Mouse (Mus musculus) left cerebral cortex, postnatal 25 days (tissue): ENCODE measurements at regions not wholly inside any gene's neighbourhood (a gene's known extent, or its start where the extent isn't known, plus 50 kb on each side); places are given as distances from the start of the nearest gene placed in this dataset.
"Not testable (repeated sequence)": the region's sequence is repeated elsewhere in the genome, so short reads cannot be mapped to it uniquely, and the experiment has no call there.

Experiments
- DNase-seq, 2 experiments: peaks; one replicate each; pipeline ENCODE4 v3.0.0; 2022; ENCODE audit warnings: low spot score in 2 of 2, mixed read lengths in 1 of 2
- intact Hi-C: fragments of 180-260 bp; cut with DNase I; formaldehyde crosslinking; loops from one replicate; pipeline ENCODE4 v1.15.1; 2025

GRCm38 (mm10) chr4:45655780-45656179, 123.5 kb upstream of the Shb start:
- DNase-seq = no peak
- intact Hi-C loops = no loop called here

- DNase-seq = no peak
- intact Hi-C loops = no loop called here
Measured at GRCm38 (mm10) chr4:45654804-45655155, 122.5 kb upstream of the Shb start.

- intact Hi-C loops = no loop called here
- DNase-seq = no peak
Measured at GRCm38 (mm10) chr4:45654019-45654803, 121.9 kb upstream of the Shb start.

GRCm38 (mm10) chr4:45648884-45649577, 116.8 kb upstream of the Shb start:
- DNase-seq = no peak
- intact Hi-C loops = no loop called here

- intact Hi-C loops = no loop called here
- DNase-seq = no peak
Measured at GRCm38 (mm10) chr4:45647514-45647913, 115.2 kb upstream of the Shb start.

GRCm38 (mm10) chr4:45642604-45643003, 110.3 kb upstream of the Shb start:
- no peak for DNase-seq
- intact Hi-C loops = no loop called here

- peak in 1 of 2 experiments; percentile 8 for DNase-seq
- intact Hi-C loops = no loop called here
Measured at GRCm38 (mm10) chr4:45641272-45641671, 109.0 kb upstream of the Shb start.

- intact Hi-C loops = no loop called here
- DNase-seq = no peak
Measured at GRCm38 (mm10) chr4:45640713-45641112, 108.4 kb upstream of the Shb start.

GRCm38 (mm10) chr4:45639397-45640034, 107.2 kb upstream of the Shb start:
- intact Hi-C loops = no loop called here
- DNase-seq = peak in 1 of 2 experiments; percentile 17

- intact Hi-C loops = no loop called here
- DNase-seq = no peak
Measured at GRCm38 (mm10) chr4:45638411-45638810, 106.1 kb upstream of the Shb start.

GRCm38 (mm10) chr4:45631276-45632045, 99.2 kb upstream of the Shb start:
- DNase-seq = no peak
- intact Hi-C loops = no loop called here

- peak in 1 of 2 experiments; percentile 27 for DNase-seq
- intact Hi-C loops = no loop called here
Measured at GRCm38 (mm10) chr4:45625633-45626032, 93.4 kb upstream of the Shb start.

GRCm38 (mm10) chr4:45622017-45622416, 89.7 kb upstream of the Shb start:
- DNase-seq = no peak
- intact Hi-C loops = no loop called here

- intact Hi-C loops = no loop called here
- no peak for DNase-seq
Measured at GRCm38 (mm10) chr4:45617126-45617525, 84.9 kb upstream of the Shb start.

GRCm38 (mm10) chr4:45613498-45613897, 81.2 kb upstream of the Shb start:
- intact Hi-C loops = loop anchor here (5.0 kb wide), 1 partner anchor 196 kb away; no protein-coding TSS in a partner anchor
- not testable (repeated sequence) for DNase-seq

- no peak for DNase-seq
- intact Hi-C loops = loop anchor here (5.0 kb wide), 1 partner anchor 195 kb away; no protein-coding TSS in a partner anchor
Measured at GRCm38 (mm10) chr4:45612132-45612531, 79.9 kb upstream of the Shb start.

- intact Hi-C loops = loop anchor here (5.0 kb wide), 1 partner anchor 194 kb away; no protein-coding TSS in a partner anchor
- no peak for DNase-seq
Measured at GRCm38 (mm10) chr4:45610937-45611336, 78.7 kb upstream of the Shb start.

- DNase-seq = no peak
- intact Hi-C loops = no loop called here
Measured at GRCm38 (mm10) chr4:45606578-45606977, 74.3 kb upstream of the Shb start.

GRCm38 (mm10) chr4:45605681-45606080, 73.4 kb upstream of the Shb start:
- intact Hi-C loops = no loop called here
- no peak for DNase-seq

- no peak for DNase-seq
- intact Hi-C loops = no loop called here
Measured at GRCm38 (mm10) chr4:45604271-45604800, 72.1 kb upstream of the Shb start.
